Mouse (Mus musculus) thymus, postnatal 4 days (tissue): ENCODE data around the gene Cltrn.

ENCODE experiments used
- DNase-seq: peaks from one replicate; pipeline ENCODE4 v3.0.0; 2021

Gene Cltrn

DNA sequence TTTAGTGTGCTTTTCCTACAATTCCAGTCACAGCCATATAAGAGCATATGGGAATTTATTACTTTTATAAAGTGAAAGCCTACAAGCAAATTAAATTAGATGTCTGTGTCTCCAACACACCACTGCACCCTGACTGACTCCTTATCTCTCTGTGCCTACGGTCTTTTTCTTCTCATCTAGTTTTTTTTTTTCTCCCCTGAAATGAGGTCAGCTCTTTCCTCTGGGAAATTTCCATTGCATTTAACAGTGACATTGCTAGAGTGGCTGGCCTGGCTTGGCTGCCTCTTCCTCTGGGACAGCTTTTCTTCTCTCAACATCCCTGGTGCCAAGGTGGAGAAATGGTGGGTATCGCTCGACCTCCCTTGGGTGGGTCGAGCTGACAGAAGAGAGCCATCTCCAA lies at the start of gene Cltrn:
TSS of gene Cltrn (plus strand) at position 249 of the 400 bp plus-strand sequence.
- no peak for DNase-seq

DNA sequence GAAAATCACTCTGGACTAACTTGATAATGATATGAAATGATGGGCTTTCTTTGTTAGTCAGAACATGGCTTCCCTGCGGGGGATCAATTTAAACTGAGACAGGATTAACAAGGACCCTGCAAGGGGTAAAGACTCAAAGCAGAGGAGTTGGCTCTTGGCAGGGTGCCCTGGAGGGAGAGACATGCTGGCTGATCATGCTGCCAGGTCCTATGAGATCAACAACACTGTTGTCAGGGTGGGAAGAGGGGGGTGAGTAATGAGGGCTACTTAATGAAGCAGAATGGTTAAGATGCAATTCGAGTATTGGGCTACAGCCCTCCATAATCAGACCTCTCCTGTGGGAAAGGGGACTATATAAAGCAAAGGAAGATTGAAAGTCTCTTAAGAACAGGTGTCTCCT lies 49.7 kb upstream of the Cltrn start:
- no peak for DNase-seq

DNA sequence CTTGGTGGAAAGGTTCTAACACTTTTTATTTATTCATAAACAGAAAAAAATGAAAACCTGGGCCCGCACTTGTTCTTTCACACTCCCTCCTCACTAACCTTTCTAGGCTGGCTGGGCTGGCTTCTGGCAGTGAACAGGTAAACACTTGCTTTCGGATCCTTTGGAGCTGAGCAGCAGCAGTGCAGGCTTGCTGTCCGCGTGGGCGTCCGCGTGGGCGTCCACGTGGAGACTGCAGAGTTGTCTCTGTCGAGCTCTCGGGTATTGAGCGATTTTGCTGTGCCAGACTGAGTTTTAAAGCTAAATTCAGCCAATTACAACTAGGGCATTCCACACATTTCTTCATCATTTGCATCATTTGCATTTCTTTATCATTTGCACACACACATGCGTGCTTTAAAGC lies 46.6 kb upstream of the Cltrn start:
- DNase-seq, result no peak

DNA sequence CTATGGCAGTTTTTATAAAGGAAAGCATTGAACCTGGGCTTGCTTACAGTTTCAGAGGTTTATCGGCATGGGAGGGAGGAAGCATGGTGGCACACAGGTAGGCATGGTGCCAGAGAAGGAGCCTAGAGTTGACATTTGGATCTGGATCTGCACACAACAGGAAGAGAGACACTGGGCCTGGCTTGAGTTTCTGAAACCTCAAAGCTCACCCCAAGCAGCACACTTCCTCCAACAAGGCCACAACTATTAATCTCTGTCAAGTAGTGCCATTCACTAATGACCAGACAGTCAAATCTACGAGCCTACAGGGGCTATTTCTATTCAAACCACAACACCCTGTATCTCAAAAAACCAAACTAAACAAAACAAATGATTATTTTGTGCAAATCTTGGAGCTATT lies 41.9 kb upstream of the Cltrn start:
- no peak for DNase-seq

DNA sequence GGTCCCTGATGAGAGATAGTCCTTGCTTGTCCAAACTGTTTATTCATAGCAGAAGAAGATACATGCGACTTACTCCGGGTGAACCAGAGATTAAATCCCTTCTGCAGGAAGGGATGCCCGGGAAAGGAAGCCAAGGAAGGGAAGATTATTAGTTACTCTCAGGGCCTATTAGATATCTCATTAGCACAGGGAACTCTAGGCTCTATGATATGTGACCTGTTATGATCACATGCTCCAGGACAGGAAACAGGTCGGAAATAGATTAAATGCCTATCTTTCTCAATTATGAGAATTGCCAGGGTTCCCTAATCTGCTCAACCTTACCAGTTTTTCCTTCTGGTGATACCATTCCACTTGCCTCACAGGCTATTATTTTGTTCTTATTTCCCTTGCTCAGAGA lies 32.9 kb upstream of the Cltrn start:
- DNase-seq, result no peak

DNA sequence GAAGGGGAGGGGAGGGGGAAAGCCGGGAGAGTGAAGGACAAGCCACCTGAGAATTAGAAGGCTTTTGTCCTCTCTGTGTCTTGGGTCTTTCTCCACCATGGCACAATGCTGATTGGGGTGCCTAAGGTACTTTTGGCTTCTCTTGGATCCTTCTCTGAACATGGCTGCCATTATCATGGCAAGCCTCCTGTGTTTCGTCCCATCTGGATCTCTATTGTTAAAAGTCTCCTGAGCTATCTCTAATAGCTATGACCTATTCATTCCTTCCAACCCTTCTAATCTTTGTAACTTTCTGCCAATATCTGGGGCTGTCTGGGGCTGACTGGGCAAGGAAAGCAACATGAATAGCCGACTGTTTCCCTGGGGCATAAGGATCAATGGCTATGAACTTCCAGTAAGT lies 30.1 kb upstream of the Cltrn start:
- DNase-seq, result no peak

GRCm38 (mm10) chrX:164059070-164059469 lies 29.6 kb upstream of the Cltrn start:
- no peak for DNase-seq

DNA sequence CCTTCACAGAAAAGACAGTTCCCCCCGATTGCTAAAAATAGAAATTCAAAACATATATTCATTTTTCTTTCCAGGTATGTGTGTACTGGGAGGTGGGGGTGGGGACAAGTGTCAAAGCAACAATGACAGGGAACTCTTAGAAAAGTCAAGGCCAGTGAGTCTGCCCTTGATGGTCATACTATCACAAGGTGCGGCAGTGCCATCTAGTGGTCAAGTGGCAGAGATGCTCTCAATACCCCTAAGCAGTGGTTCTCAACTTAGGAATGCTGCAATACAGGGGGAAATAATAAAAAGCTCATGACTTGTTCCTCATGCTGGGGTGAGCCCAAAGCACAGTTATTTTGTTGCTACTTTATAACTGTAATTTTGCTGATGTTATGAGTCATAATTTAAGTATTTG lies 22.4 kb upstream of the Cltrn start:
- DNase-seq, result peak; percentile 76

GRCm38 (mm10) chrX:164068968-164069367 lies 19.7 kb upstream of the Cltrn start:
- no peak for DNase-seq

- peak; percentile 94 for DNase-seq
Measured at GRCm38 (mm10) chrX:164076040-164076775, 12.4 kb upstream of the Cltrn start, which contains the start of gene Siah1b. Gene Siah1b (minus strand): TSS chrX:164076493.

DNA sequence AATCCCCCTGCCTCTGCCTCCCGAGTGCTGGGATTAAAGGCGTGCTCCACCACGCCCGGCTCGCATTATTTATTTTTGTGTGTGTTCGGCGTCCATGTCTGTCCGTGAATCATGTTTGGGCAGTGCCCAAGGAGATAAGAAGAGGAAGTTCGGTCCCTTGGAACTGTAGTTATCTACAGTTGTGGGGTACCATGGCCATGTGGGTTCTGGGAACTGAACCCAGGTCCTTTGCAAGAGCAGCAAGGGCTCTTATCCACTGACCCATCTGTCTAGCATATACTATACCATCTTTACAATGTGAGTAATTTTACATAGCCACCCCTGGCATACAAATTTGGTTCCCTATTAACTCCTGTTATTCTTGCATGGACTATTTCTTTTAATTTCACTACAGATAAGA lies 6.6 kb upstream of the Cltrn start:
- no peak for DNase-seq

DNA sequence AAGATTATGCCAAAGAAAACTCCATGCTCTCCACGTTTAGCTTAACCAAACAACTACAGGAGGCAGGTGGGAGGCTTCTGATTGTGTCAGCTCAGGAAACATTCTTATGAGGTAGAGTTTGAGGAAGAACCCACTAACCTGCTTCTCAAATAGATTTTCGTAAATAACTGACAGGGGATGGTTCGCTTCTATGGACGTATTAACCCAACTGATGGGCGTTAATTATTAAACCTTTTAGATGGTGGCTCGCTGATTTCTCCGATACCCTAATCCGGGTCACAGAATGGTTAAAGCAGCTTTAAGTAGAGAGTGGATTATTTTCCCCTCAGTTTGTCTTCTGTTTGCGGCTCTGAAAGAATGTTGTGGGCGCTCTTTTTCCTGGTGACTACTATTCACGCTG lies 1.3 kb downstream of the Cltrn start:
- DNase-seq, result no peak

GRCm38 (mm10) chrX:164092300-164093169 lies 3.9 kb downstream of the Cltrn start:
- DNase-seq, result no peak

DNA sequence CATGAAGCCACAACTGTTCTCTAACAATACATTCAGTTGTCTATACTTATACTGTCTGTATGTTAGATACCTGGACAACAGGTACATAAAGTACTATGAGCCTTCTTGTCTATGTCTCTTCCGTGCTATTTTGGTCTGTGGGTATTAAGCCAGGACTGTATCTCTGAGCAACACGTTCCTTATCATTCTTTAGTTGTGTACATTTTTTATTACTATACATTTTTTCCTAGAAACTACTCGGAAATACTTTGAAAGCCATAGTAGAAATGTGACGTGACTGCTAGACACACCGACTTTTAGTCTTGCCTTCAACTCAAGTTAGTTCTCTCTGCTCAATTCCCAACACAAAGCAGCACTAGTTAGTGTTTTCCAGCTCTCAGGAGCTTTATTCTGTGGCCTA lies 4.8 kb downstream of the Cltrn start:
- DNase-seq, result no peak

- no peak for DNase-seq
Measured at GRCm38 (mm10) chrX:164095838-164096237, 7.2 kb downstream of the Cltrn start.

DNA sequence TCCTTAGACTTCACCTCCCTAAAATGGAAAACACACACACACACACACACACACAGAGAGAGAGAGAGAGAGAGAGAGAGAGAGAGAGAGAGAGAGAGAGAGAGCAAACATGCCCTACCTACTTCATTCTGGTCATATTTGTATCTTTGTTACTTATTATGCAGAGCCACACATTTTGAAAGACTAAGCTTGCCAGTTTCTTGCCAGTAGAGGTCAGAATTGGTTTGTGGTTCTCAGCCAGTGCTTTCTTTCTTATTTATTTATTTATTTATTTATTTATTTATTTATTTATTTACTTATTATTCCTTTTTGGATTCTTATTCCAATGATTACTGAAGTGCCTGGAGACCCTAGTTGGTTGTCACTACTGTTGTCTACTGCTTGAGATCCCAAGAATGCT lies 12.9 kb downstream of the Cltrn start:
- no peak for DNase-seq

GRCm38 (mm10) chrX:164102198-164102597 lies 13.6 kb downstream of the Cltrn start:
- DNase-seq, result no peak

- peak; percentile 4 for DNase-seq
Measured at GRCm38 (mm10) chrX:164102656-164103055, 14.0 kb downstream of the Cltrn start.

DNA sequence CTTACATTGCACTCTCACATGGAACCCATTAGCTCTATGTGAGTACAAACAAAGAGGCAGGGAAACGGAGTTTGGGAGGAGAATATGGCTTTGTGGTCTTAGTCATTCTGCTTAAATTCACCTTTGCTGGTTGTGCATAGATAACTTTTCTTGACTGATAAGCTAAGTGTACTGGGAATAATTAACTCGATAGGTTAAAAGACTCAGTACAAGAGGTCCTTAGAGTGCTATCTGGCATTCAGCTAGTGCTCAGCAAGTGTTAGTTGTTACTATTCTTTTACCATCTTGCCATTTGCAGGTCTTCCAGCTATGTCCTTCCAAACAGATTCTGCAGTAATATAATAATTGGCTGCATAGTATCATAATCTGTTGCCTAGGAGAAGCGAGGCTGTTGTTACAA lies 22.5 kb downstream of the Cltrn start:
- DNase-seq, result no peak

GRCm38 (mm10) chrX:164113744-164114143 lies 25.1 kb downstream of the Cltrn start:
- no peak for DNase-seq

DNA sequence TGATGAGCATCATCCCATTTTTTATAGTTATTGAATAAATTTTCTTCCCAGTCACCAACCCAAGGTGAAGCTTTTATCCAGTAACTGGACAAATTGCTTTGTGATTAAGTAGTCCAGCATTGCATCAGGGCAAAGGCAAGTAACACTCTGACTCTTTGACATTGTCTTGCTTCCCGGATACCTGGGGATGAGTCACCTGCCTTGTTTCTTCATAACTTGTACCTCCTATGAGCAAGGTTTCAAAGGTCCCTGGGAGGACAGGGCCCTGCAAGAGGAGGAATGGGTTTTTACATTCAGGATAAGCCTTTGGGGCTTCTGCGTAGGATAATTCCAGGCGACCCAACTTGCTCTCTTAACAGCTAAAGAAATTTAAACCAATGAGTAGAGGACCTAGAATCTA lies 35.3 kb downstream of the Cltrn start:
- no peak for DNase-seq

GRCm38 (mm10) chrX:164133531-164133930 lies 44.9 kb downstream of the Cltrn start:
- no peak for DNase-seq

DNA sequence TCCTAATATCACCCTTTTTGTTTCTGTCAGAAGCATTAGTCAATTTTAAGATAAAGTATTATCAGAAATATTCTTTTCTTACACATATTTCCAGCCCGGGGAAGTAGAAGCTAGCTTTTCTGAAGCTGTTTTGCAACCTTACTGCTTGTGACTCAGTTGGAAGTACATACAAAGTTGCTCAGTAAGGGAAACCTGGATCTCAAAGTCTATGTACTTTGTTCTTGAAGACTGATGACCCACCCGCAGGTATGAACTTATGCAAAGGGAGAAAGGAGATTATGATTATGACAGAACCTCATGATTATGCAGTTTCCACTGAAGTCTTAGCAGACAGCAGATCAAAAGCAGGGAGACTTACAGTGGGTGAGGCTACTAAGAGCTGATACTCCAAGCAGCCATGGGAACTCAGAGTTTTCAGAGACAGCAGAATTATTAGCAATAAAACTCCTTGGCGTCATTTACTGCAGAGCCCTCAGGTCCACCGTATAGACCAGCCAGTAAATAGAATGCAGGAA lies 46.7 kb downstream of the Cltrn start:
- DNase-seq, result no peak

DNA sequence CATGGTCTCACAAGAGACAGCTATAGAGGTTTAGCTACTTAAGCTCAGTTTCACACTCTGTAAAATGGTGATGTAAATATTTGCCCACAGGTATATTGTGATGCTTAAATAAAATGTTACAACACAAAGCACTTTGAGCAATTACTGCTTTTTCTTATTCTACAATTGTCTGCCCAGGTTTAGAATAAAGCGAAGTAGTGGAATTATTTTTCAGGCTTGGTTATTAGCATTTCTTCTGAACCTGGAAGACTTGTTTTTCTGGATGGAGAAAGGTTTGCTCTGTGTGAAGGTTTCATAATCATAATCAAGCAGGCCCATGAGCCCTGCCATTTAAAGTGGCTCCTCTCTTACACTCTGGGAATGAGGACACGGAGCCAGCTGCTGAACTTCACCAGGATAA lies 50.4 kb downstream of the Cltrn start, which contains the start of gene Ace2:
TSS of gene Ace2 (plus strand) at position 301 of the 400 bp plus-strand sequence.
- DNase-seq, result no peak
